Mouse (Mus musculus): ENCODE data around the gene Usp2. TPM values are rescaled to one million over a fixed set of nuclear protein-coding genes. Genes with fewer than 3 reads are reported as not detected.

The Usp2 gene
- total RNA-seq, 2 experiments from 2014 or later, result 72.6 to 79.0 TPM

GRCm38 (mm10) chr9:44046426-44046825, 20.4 kb upstream of the Usp2 start:
- DNase-seq, result no peak

DNA sequence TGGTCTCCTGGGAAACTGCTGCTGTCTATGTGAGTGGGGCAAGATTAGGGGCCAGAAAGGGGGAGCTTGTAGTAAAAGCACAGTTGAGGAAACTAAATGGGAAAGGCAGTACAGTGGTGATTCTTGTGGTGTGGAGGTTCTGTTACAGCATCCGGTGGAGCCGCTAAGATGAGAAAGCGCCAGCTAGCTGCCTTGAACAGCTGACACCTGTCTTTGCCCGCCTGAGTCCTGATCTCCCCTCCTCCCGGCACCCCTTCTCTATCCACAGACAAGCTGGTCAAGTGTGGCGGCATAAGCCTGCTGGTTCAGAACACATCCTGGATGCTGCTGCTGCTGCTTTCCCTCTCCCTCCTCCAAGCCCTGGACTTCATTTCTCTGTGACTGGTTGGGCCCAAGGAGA, 19.8 kb upstream of the Usp2 start:
- no peak for DNase-seq

DNA sequence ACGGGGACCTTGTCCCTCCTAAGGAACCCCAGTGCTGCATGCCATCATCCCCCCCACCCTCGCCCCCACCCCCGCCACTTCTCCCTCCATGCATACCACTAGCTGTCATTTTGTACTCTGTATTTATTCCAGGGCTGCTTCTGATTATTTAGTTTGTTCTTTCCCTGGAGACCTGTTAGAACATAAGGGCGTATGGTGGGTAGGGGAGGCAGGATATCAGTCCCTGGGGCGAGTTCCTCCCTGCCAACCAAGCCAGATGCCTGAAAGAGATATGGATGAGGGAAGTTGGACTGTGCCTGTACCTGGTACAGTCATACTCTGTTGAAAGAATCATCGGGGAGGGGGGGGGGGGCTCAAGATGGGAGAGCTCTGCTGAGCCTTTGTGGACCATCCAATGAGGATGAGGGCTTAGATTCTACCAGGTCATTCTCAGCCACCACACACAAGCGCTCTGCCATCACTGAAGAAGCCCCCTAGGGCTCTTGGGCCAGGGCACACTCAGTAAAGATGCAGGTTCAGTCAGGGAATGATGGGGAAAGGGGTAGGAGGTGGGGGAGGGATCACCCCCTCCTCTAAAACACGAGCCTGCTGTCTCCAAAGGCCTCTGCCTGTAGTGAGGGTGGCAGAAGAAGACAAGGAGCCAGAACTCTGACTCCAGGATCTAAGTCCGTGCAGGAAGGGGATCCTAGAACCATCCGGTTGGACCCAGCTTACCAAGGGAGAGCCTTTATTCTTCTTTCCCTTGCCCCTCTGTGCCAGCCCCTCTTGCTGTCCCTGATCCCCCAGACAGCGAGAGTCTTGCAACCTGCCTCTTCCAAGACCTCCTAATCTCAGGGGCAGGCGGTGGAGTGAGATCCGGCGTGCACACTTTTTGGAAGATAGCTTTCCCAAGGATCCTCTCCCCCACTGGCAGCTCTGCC, 19.0 kb upstream of the Usp2 start:
- DNase-seq, result no peak

DNA sequence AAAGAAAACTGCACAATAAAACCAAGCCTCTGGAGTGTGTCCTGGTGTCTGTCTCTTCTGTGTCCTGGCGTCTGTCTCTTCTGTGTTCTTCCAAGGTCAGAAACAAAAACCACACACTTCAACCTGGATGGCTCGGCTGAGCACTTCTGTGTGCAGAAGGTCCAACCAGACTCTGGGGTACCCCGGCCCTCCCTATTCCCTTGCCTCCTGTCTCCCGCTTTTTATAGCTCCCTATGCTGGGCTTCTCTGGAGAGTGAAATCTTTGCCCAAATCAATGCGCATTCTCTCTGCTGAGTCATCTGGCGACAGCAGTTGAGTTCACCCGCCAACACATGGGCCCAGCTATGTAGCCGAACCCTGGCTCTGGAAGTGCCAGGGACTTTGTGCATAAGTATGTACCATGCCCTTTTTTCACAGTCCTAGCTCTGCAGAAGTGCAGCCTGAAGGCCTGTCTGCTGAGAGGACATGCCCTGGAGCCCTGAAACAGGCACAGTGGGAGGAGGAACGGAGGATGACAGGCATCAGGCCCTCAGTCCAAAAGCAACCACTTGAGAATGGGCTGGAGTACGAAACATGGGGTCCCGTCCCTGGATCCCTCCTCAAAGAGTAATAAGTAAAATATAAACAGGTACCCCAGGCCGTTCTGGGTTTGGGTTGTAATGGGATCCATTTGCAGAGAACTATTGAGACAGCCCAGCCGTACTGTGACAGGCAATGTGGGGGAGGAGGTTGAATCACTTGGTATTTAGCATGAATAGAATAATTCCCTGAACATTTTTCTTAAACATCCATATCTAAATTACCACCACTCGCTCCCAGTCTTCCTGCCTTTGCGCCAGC, 18.1 kb upstream of the Usp2 start:
- no peak for DNase-seq

- DNase-seq, result no peak
Observed at GRCm38 (mm10) chr9:44049381-44050165, 17.2 kb upstream of the Usp2 start.

DNA sequence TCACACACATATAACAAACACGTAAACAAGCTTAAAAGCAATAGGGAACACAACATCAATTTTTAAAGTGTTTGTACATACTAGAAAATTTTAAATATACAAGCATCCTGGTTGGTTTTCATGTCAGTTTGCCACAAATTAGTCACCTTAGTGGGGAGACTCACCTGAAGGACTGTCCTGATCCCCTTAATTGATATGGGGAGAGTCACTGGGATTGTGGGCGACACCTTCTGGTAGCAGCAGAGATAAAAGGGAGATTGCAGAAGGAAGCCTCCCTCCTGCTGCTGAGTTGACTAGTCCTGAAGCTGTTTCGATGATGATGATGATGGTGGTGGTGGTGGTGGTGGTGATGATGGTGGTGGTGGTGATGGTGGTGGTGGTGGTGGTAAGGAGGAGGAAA, 14.0 kb upstream of the Usp2 start:
- no peak for DNase-seq

DNA sequence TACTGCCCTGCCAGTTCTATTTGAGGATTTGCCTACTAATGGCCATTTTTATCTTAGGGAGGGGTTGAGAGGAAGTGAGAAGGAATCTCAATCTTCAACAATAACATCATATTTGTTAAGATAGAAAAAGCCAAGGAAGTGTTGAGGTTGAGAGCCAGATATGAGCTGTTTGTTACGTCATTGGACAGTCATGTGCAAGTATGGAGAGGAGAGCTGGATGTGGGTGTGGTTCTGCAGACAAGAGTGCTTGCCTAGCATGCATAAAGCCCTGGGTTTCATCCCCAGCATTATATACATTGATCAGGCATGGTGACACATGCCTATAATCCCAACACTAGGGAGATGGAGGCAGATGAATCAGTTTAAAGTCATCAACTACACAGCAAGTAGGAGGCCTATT, 12.9 kb upstream of the Usp2 start:
- no peak for DNase-seq

- no peak for DNase-seq
Observed at GRCm38 (mm10) chr9:44058606-44059005, 8.2 kb upstream of the Usp2 start.

DNA sequence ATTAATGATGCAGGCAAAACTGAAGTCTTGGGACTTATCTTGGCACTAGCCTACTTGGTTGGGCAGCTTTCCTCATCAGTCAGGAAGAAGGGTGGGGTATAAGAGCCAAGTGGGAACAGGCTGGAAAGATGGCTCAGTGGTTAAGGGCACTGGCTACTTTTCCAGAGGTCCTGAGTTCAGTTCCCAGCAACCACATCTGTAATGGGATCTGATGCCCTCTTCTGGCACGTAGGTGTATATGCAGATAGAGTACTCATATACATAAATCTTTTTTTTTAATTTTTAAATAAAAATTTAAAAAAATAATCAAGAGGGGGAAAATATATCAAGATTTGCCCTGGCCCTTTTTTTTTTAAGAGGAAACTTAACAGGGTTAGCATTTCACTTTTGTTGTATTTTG, 1.6 kb upstream of the Usp2 start:
- no peak for DNase-seq

- DNase-seq, result peak; percentile 32
Observed at GRCm38 (mm10) chr9:44067241-44067959, 579 bp downstream of the Usp2 start.

GRCm38 (mm10) chr9:44067960-44068330, 1.1 kb downstream of the Usp2 start:
- peak; percentile 12 for DNase-seq

DNA sequence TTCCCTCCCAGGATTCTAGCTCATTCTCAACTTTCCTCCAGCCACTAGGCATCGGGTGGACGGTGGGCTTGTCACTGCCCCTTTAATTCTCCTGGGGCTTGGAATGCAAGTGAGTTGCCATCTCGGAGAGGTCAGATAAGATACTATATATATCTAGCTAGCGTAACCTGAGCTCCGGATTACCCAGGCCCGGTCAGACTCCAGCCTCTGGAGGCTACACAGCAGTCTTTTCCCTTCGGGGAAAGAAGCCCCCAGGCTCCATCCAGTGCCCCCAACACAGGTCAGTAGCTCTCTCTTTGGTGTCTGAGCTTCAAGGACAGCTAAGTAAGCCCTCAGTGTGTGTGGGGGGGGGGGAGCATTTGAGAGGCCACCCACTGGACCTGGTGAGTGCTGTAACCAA, 2.4 kb downstream of the Usp2 start:
- peak; percentile 36 for DNase-seq

DNA sequence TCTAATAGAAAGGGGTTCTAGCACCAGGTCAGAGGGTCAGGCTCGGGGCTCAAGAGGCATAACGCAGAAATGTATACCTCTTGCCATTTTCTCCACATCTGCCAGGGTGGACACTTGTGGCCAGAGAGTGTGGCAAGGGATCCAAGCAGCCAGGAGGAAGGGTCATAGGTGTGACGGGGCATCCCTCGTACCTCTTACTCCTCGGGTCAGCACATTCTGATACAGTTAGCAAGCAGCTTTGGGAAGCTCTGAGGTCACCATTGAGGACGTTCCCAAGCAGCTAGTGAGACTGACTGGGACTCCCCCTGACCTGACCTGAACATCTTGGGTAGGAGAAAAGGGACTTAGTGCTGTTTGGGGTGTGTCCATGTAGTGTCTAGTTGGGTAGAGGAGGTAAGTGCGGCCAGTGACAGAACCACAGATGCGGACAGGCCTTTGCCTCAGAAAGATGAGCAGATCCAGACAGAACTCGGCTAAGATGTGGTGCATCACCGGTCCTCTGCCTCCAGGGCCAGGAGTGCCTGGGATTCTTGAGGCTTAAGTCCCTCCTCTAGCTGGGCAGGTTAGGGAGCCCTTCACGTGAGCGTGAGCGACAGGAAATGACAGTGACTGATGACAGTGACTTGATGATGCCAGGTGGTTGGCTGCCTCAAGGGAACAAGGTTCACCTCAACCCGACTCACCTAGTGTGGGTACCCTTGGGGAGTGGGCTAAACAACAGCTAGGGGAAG, 3.5 kb downstream of the Usp2 start:
- peak; percentile 4 for DNase-seq

DNA sequence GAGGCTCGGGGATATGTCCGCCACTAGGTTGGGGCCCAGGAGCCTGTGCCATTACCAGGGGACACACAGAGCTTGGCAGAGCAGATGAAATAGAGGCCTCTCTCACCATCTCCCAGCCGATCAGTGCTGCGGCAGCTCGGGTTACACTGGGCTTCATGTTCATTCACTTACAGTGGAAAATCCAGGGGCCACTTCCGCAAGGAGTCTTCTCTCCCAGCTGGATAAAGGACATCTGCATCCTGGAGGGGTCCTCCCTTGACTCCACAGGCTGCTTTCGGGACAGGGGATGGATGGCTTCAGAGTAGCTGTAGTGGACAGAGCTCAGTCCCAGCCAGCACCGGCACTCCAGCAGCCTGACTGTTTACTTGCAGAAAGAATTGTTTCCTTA, 4.0 kb downstream of the Usp2 start:
- peak; percentile 10 for DNase-seq

GRCm38 (mm10) chr9:44071914-44072598, 5.2 kb downstream of the Usp2 start:
- peak; percentile 40 for DNase-seq

GRCm38 (mm10) chr9:44072599-44072915, 5.7 kb downstream of the Usp2 start:
- peak; percentile 54 for DNase-seq

DNA sequence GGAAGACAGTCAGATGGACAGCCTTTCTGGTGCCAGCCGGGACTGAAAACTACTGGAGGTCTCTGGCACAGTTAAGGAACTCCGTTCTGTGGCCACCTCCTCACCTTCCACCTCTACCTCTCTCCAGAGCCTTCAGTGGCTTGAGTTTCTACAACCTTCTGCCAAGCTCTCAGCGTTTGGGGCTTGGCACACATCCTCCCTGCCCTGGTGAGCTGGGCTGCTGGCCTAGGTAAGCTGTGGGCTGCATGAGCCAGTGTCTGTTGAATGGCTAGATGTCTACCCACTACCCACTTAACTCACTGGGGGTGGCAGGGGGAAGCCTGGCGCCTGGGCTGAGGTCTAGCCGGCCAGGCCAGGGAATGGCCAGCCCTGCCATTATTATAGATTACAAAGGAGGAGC, 6.3 kb downstream of the Usp2 start:
- DNase-seq, result peak; percentile 19

- DNase-seq, result peak; percentile 57
Observed at GRCm38 (mm10) chr9:44074395-44075275, 7.8 kb downstream of the Usp2 start.

- DNase-seq, result peak; percentile 9
Observed at GRCm38 (mm10) chr9:44075276-44075995, 8.6 kb downstream of the Usp2 start.

All from heart, postnatal 4 days (tissue).